Mouse (Mus musculus) leukemia stem cell, adult 10-12 weeks (primary cell): ENCODE results near the gene Trnp1. TPM values are rescaled to one million over a fixed set of nuclear protein-coding genes. Genes with fewer than 3 reads are reported as not detected.

ENCODE experiments used
- polyA plus RNA-seq: library from polyadenylated mRNA; stranded (reverse); fragments of >175 nt; gene quantifications from 2 replicates; pipeline ENCODE4 v1.2.3, GENCODE M21; 2012; ENCODE audit warnings: low replicate concordance

The Trnp1 gene
- polyA plus RNA-seq: 0.28 and 0.34 TPM in 2 replicates

GRCm38 (mm10) chr4:133498160-133498724 lies at the start of gene Trnp1:
Gene Trnp1 (minus strand): TSS chr4:133498550.

DNA sequence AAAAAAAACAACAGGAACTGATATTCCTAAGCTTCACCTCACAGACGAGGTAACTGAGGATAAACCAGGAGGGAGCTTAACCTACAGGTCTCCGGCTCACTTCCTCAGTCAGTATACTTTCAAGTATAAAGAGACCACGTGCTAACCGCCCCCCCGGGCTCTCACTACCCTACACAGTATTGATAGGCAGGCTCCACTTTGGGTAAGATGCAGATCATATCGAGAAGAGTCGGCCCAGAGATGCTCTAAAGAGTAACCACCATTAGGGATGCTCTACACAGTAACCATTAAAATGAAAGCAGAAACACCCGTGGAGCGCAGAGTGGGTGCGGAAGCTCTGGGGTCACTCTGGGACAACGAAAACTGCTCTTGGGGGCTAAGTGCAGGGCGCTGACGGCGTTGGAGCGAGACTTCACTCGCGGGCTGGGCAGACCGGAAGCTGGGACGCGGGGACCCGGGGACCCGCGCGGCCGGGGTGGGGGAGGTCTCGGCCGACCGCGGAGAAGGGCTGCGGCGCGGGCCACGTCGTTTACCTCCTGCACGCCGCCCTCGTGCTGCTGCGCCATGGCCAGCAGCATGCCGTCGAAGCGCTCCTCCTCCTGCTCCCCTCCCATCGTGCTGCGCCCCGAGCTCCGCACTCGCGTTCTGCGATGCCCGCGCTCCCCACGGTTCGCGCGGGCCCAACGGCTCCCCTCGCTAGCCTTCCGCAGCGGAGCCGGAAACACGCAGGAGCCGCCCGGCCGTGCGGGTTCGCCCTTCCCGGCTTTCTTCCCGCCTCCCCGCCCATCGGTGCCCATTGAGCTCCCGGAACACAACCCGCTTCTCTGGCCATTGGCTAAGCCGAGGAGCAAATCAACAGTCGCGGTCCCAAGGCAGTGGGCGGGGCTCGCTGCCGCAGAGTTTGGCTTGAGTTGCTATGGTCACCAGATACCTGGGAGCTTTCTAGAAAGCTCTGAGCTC lies 47.2 kb upstream of the Trnp1 start, which contains the start of gene Nudc:
Gene Nudc, minus strand, starts transcription at position 725 of the 960 bp plus-strand sequence.

GRCm38 (mm10) chr4:133518601-133519368 lies 20.4 kb upstream of the Trnp1 start, which contains the start of gene Kdf1:
Gene Kdf1 (plus strand): TSS chr4:133518963.

GRCm38 (mm10) chr4:133479458-133480184 lies 18.7 kb downstream of the Trnp1 start, which contains the start of gene Tent5b:
Gene Tent5b (plus strand): TSS chr4:133480132.

Other genes with a start within 250 kb of the Trnp1 start
- 4.2 and 10.6 TPM in 2 replicates for gene Sytl1, start 235.4 kb downstream of the Trnp1 start, polyA plus RNA-seq
- 12.9 and 30.5 TPM in 2 replicates for gene Tmem222, start 220.8 kb downstream of the Trnp1 start, polyA plus RNA-seq
- gene Wdtc1, start 145.1 kb downstream of the Trnp1 start, polyA plus RNA-seq: 117 and 160 TPM in 2 replicates
- 70.0 and 77.3 TPM in 2 replicates for gene Slc9a1, start 128.8 kb downstream of the Trnp1 start, polyA plus RNA-seq
- gene Tent5b, start 18.4 kb downstream of the Trnp1 start, polyA plus RNA-seq: 0.13 and 0.15 TPM in 2 replicates
- 0.30 and 1.2 TPM in 2 replicates for gene Kdf1, start 20.4 kb upstream of the Trnp1 start, polyA plus RNA-seq
- 165 and 264 TPM in 2 replicates for gene Nudc, start 47.4 kb upstream of the Trnp1 start, polyA plus RNA-seq
- 0.52 and 0.95 TPM in 2 replicates for gene Nr0b2, start 54.8 kb upstream of the Trnp1 start, polyA plus RNA-seq
- 9.5 and 9.9 TPM in 2 replicates for gene Gpatch3, start 76.2 kb upstream of the Trnp1 start, polyA plus RNA-seq
- gene Gpn2, start 85.8 kb upstream of the Trnp1 start, polyA plus RNA-seq: 41.9 and 70.4 TPM in 2 replicates
- 7.2 and 9.9 TPM in 2 replicates for gene Sfn, start 103.6 kb upstream of the Trnp1 start, polyA plus RNA-seq
- gene Zdhhc18, start 151.6 kb upstream of the Trnp1 start, polyA plus RNA-seq: 85.1 and 90.5 TPM in 2 replicates
- 14.1 and 14.3 TPM in 2 replicates for gene Pigv, start 174.1 kb upstream of the Trnp1 start, polyA plus RNA-seq